Mouse (Mus musculus): ENCODE results near the gene Prm3. TPM values are rescaled to one million over a fixed set of nuclear protein-coding genes. Genes with fewer than 3 reads are reported as not detected.

The Prm3 gene
- total RNA-seq (2021) = not detected
- long read RNA-seq, experiment 1 = 0 reads
- long read RNA-seq, experiment 2 = 0 reads

DNA sequence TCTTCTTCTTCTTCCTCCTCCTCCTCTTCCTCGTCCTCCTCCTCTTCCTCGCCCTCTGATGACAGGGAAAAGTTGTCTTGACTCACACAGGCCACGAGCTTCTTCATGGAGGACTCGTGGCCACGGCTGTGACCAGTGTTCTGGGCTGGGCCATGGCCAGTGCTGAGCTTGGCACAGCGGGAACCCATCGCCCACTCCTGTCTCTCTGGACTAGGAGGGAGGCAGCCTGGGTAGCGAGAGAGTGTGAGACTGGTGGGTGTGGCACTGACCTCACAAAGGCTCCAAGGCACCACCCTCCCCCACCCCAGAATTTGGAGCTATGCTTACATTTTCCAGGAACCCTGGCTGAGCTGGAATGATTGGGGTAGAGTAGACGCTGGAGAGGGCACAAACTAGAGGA lies at the start of gene Prm3:
Gene Prm3 (minus strand): TSS at position 213 of the 400 bp plus-strand sequence.
- intact Hi-C loops (cut with DNase I) = no loop called here
- DNase-seq = no peak

GRCm38 (mm10) chr16:10840018-10840417 lies 49.3 kb upstream of the Prm3 start:
- DNase-seq = no peak
- intact Hi-C loops (cut with DNase I) = no loop called here

GRCm38 (mm10) chr16:10838487-10839245 lies 48.0 kb upstream of the Prm3 start:
- peak in 1 of 2 experiments; percentile 29 for DNase-seq
- intact Hi-C loops (cut with DNase I) = no loop called here

- intact Hi-C loops (cut with DNase I) = no loop called here
- no peak for DNase-seq
These were observed 47.2 kb upstream of the Prm3 start for GRCm38 (mm10) chr16:10837903-10838302.

DNA sequence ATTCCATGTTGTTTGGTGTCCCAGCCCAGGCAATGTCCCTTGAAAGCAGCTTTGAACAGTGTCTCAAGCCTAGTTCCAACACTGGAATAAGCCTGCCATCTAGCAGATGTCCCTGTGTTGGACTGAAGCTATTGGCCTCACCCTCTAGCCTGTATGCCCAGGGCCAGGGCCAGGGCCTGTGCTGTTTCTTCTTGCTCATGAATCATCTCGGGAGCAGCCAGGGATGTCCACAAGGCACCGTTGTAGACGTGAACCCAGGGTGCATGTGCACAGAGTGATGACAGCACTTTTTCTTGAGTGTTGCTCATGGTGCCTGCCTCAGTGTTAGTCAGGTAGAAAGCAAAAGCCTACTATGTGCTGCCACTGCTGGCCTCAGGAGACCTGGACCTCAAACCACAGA lies 46.5 kb upstream of the Prm3 start:
- intact Hi-C loops (cut with DNase I) = no loop called here
- no peak for DNase-seq

DNA sequence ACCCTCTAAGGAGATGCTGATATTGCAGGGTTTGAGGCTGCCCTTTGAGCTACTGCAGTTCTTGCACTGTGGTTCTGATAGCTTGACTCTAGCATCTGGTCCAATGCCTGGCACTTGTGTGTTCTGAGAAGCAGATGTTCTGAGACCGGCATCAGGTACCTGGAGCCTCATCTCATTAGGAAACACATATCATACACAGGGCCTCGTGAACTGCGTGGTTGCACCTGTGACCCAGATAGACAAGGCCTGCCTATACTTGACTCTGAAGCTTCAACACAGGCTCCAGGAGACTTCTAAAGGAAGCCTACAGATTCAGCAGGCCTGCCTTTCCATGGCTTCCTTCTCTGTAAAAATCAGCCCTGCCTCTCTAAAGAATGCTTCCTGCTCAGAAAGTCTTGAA lies 45.7 kb upstream of the Prm3 start:
- intact Hi-C loops (cut with DNase I) = no loop called here
- DNase-seq = no peak

DNA sequence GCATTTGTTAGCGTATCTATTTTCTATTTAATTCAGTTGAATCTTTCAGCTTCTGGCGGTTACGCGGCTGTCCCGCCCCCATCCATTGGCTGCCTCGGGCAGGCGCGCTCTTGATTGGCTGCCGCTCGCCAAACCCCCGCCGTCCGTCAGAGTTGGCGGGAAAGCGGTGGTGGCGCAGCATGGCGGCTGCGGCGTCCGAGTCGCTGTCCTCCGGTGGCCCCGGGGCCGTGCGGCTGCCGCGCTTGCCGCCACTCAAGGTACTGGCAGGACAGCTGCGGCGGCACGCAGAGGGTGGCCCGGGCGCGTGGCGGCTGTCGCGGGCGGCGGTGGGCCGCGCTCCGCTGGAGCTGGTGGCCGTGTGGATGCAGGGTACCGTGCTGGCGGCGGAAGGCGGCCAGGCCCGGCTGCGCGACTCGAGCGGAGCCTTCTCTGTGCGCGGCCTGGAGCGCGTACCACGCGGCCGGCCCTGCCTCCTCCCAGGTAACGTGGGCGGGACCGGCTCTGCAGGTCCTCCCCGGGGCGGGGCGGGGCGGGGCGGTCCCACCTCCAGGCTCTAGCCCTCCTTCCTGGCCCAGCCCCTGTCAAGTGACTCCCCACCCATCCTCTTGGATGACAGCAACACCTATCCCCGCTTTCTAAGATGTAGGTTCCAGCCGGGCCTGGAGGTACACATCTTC lies 44.3 kb upstream of the Prm3 start, which contains the start of gene Rmi2:
Gene Rmi2 (plus strand): TSS at position 149 of the 677 bp plus-strand sequence.
- peak; percentile 89 to 91 for DNase-seq
- intact Hi-C loops (cut with DNase I) = no loop called here

DNA sequence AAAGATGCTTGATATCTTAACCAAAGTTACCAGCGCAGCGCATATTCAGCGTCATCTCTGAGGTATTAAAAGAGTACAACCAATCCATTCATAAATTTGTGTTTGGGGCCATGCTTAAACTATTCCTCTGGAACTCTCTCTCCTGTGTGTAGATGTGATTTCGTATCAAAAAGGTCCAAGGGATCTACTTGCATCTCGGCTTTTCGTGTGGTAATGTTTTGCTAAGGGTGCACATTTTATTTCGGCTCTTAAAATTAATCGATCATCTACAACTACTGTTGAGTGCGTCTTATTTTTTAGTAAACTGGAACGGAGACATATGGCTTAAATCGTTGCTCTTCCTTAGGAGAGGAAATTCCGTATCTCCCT lies 43.8 kb upstream of the Prm3 start:
- intact Hi-C loops (cut with DNase I) = no loop called here
- DNase-seq = no peak

- intact Hi-C loops (cut with DNase I) = no loop called here
- DNase-seq = no peak
These were observed 37.7 kb upstream of the Prm3 start for GRCm38 (mm10) chr16:10828461-10828805.

GRCm38 (mm10) chr16:10827766-10828460 lies 37.2 kb upstream of the Prm3 start:
- DNase-seq = no peak
- intact Hi-C loops (cut with DNase I) = no loop called here

GRCm38 (mm10) chr16:10827269-10827668 lies 36.6 kb upstream of the Prm3 start:
- intact Hi-C loops (cut with DNase I) = no loop called here
- no peak for DNase-seq

DNA sequence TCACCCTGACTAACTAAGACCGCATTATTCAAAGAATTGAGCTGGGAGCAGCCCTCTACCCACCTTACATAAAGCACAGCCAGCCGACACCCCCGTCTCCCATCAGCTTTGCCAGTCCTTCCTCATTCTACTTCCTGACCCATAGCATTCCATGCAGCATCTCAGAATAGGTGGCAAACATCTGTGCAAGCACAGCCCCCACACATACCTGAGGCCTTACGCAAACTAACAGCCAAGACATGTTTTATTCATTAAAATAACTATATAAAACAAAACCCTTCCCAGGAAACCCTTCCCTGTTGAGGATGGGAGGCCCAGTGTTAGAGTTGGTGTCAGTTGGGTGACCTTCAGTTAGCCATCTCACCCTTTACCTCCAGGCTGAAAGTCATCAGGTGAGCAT lies 35.1 kb upstream of the Prm3 start:
- no peak for DNase-seq
- intact Hi-C loops (cut with DNase I) = no loop called here

GRCm38 (mm10) chr16:10824536-10824935 lies 33.8 kb upstream of the Prm3 start:
- DNase-seq = no peak
- intact Hi-C loops (cut with DNase I) = no loop called here

DNA sequence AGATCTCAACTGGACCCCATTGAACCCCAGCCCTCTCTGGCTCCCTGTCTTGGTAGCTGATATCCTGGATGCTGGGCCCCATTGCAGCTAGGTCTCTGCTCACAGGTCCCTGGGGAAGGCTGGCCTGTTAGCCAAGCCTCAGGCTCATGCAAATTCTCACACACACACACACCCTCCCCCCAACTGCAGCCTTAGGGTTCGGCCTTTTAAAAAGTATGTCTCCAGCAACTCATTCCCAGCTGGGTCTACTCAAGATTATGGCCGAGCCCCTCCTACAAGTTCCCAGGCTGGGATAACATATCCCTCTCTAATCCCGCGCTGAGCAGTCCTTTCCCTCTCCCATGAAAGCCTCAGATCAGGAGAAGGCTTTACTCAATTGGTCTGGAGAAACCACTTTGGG lies 30.7 kb upstream of the Prm3 start:
- intact Hi-C loops (cut with DNase I) = no loop called here
- no peak for DNase-seq

- peak in 1 of 2 experiments; percentile 42 for DNase-seq
- intact Hi-C loops (cut with DNase I) = no loop called here
These were observed 29.3 kb upstream of the Prm3 start for GRCm38 (mm10) chr16:10819966-10820365.

DNA sequence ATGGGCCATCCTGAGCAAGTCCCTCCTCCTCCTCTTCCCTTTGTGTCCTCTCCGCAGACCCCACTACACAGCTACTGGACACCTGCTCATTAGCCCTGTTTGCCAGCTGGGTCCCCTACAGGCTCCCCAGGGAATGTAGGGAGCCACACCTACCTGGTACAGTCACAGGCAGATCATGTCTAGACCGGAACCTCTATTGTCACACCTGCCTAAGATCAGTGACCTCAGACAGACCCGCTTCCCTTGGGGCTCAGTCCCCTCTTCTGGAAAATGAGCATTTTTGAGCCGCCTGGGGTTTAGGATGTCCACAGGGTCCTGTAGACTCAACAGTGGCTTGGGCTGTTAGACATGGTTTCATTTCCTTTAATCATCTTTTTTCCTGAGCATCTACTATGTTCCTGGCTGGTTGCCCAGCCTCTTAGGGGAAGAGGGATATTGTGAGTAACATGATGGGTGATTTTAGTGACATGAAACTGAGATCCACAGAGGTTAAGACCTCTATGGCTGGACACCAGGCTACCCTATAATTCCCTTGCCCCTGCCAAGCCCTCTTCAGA lies 27.9 kb upstream of the Prm3 start:
- DNase-seq = no peak
- intact Hi-C loops (cut with DNase I) = no loop called here

GRCm38 (mm10) chr16:10814864-10815263 lies 24.1 kb upstream of the Prm3 start:
- DNase-seq = no peak
- intact Hi-C loops (cut with DNase I) = no loop called here

GRCm38 (mm10) chr16:10813726-10814125 lies 23.0 kb upstream of the Prm3 start:
- intact Hi-C loops (cut with DNase I) = no loop called here
- DNase-seq = no peak

DNA sequence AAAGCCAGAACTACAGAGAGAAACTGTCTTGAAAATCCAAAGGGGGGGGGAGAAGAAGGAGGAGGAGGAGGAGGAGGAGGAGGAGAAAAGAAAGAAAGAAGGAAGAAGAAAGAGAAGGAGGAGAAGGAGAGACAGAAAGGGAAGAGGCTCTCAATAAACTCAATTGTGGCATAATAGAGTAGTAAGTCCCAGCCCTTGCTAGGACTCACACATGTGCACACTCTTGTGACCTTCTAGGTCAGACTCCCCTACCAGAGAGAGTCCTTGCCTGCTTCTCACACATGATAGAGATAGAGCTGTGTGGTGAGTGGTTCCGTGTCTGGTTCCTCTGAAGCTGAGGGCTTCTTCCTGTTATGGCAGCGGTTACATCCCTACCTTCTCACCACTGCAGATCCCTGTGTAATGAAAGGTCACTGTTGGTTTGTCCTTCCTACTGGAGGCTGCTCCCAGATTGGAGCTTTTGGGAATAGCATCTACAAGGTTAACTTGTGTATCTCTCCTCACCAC lies 22.2 kb upstream of the Prm3 start, which contains the start of gene Gm11172:
Gene Gm11172 (plus strand): TSS at position 51 of the 507 bp plus-strand sequence.
- no peak for DNase-seq
- intact Hi-C loops (cut with DNase I) = no loop called here

GRCm38 (mm10) chr16:10810376-10810775 lies 19.7 kb upstream of the Prm3 start:
- intact Hi-C loops (cut with DNase I) = no loop called here
- DNase-seq = no peak
